Mouse (Mus musculus) myocyte (in vitro differentiated cells): ENCODE data around the gene Trim28. TPM values are rescaled to one million over a fixed set of nuclear protein-coding genes. Genes with fewer than 3 reads are reported as not detected.
A peak's percentile ranks its signal among the peaks of the same experiment; 100 is the strongest.

Source experiments
- H3K27me3 ChIP-seq: one replicate; pipeline ENCODE4 v1.6.1; 2011; ENCODE audit not compliant: control insufficient read depth, insufficient read depth, insufficient read length
- H3K36me3 ChIP-seq: one replicate; pipeline ENCODE4 v1.6.1; 2011; ENCODE audit not compliant: control insufficient read depth, insufficient read depth
- H3K4me2 ChIP-seq: one replicate; pipeline ENCODE4 v1.6.1; 2011; ENCODE audit warnings: low read depth, control low read depth
- H3K4me3 ChIP-seq: one replicate; pipeline ENCODE4 v1.5.1; 2011; ENCODE audit warnings: mild to moderate bottlenecking, control low read depth, moderate library complexity
- H3K79me2 ChIP-seq: one replicate; pipeline ENCODE4 v1.6.1; 2011; ENCODE audit not compliant: control insufficient read depth, insufficient read depth
- H3ac ChIP-seq: one replicate; pipeline ENCODE4 v1.6.1; 2011; ENCODE audit not compliant: control insufficient read depth, insufficient read length
- CEBPB ChIP-seq: IDR thresholded peaks from 2 replicates; pipeline ENCODE4 v1.6.1; 2011; ENCODE audit warnings: mild to moderate bottlenecking, moderate library complexity; ENCODE audit not compliant: poor library complexity, insufficient read depth, severe bottlenecking
- E2F4 ChIP-seq: IDR thresholded peaks from one replicate; pipeline ENCODE4 v1.6.1; 2011; ENCODE audit warnings: mild to moderate bottlenecking, control low read depth, moderate library complexity; ENCODE audit not compliant: insufficient read depth
- MAX ChIP-seq: IDR thresholded peaks from one replicate; pipeline ENCODE4 v1.6.1; 2011; ENCODE audit warnings: low read depth, mild to moderate bottlenecking, control low read depth
- MYOD1 ChIP-seq, 3 experiments: IDR thresholded peaks; one replicate each; pipeline ENCODE4 v1.6.1; 2011; ENCODE audit warnings: control low read depth in 2 of 3, low read depth in 2 of 3, mild to moderate bottlenecking in 2 of 3, moderate library complexity in 1 of 3; ENCODE audit not compliant: insufficient read length in 2 of 3, control insufficient read depth in 1 of 3
- MYOG ChIP-seq, 3 experiments: IDR thresholded peaks; one replicate each; pipeline ENCODE4 v1.6.1; 2011; ENCODE audit warnings: control low read depth in 2 of 3, low read depth in 2 of 3, mild to moderate bottlenecking in 2 of 3; ENCODE audit not compliant: insufficient read length in 2 of 3, control insufficient read depth in 1 of 3, insufficient read depth in 1 of 3
- POLR2A ChIP-seq: IDR thresholded peaks from one replicate; pipeline ENCODE4 v1.6.1; 2011; ENCODE audit warnings: low read depth, mild to moderate bottlenecking, control low read depth, moderate library complexity; ENCODE audit not compliant: insufficient read length
- POLR2AphosphoS2 ChIP-seq: IDR thresholded peaks from one replicate; pipeline ENCODE4 v1.6.1; 2011; ENCODE audit warnings: low read depth, control low read depth; ENCODE audit not compliant: insufficient read length
- REST ChIP-seq: IDR thresholded peaks from one replicate; pipeline ENCODE4 v1.6.1; 2011; ENCODE audit warnings: mild to moderate bottlenecking, control low read depth, moderate library complexity; ENCODE audit not compliant: insufficient read depth, insufficient read length
- SRF ChIP-seq: IDR thresholded peaks from one replicate; pipeline ENCODE4 v1.6.1; 2011; ENCODE audit warnings: low read depth; ENCODE audit not compliant: control insufficient read depth, insufficient read length
- TCF12 ChIP-seq: IDR thresholded peaks from one replicate; pipeline ENCODE4 v1.6.1; 2011; ENCODE audit warnings: mild to moderate bottlenecking, control low read depth; ENCODE audit not compliant: poor library complexity, insufficient read depth, severe bottlenecking
- TCF3 ChIP-seq: IDR thresholded peaks from one replicate; pipeline ENCODE4 v1.6.1; 2011; ENCODE audit warnings: low read depth, control low read depth; ENCODE audit not compliant: insufficient read length
- USF1 ChIP-seq: IDR thresholded peaks from one replicate; pipeline ENCODE4 v1.6.1; 2011; ENCODE audit warnings: low read depth, mild to moderate bottlenecking, control low read depth, moderate library complexity
- polyA plus RNA-seq: library from polyadenylated mRNA; unstranded; fragments of >200 nt; fragmentation: generic; extraction: Trizol; gene quantifications from one replicate; pipeline ENCODE4 v1.2.1, GENCODE M21; 2012; ENCODE audit warnings: missing spikeins

Trim28 gene
- polyA plus RNA-seq, 1 experiment = 252 TPM

- Histone ChIP-seq H3ac (no peak overlapping the region), H3K27me3 (no peaks in the 10 kb centered on the region), H3K4me2 (no peak overlapping the region), H3K36me3 (peaks cover 59% of the 10 kb centered on the region), H3K79me2 (peaks cover 31% of the 10 kb centered on the region), H3K4me3 (no peak overlapping the region)
- no peak for TF ChIP-seq MYOG (IDR thresholded peaks at IDR 0.05; ENCODE audit: control insufficient read depth in 1 of 3, insufficient read depth in 1 of 3, insufficient read length in 2 of 3, low read depth in 2 of 3)
These were observed 30.1 kb downstream of the Trim28 start for GRCm38 (mm10) chr7:13028986-13029385.

GRCm38 (mm10) chr7:13031069-13031468 lies 32.2 kb downstream of the Trim28 start:
- TF ChIP-seq E2F4 (no peak), REST (no peak), TCF3 (no peak), TCF12 (no peak), POLR2AphosphoS2 (no peak), POLR2A (no peak), MYOG (IDR thresholded peaks at IDR 0.05; ENCODE audit: control insufficient read depth in 1 of 3, insufficient read depth in 1 of 3, insufficient read length in 2 of 3, low read depth in 2 of 3) (no peak)
- H3K36me3 ChIP-seq = peaks cover 65% of the 10 kb centered on the region
- H3K27me3 ChIP-seq = no peaks in the 10 kb centered on the region
- H3ac ChIP-seq = no peak overlapping the region
- peaks cover 25% of the 10 kb centered on the region for H3K79me2 ChIP-seq
- H3K4me2 ChIP-seq = no peak overlapping the region
- H3K4me3 ChIP-seq = no peak overlapping the region

- peaks cover 25% of the 10 kb centered on the region for H3K79me2 ChIP-seq
- peak; percentile 53 for TF ChIP-seq POLR2AphosphoS2
- TF ChIP-seq USF1 = no peak
- peaks cover 62% of the 10 kb centered on the region for H3K36me3 ChIP-seq
- H3ac ChIP-seq = no peak overlapping the region
- H3K27me3 ChIP-seq = no peaks in the 10 kb centered on the region
- H3K4me2 ChIP-seq = no peak overlapping the region
- no peak overlapping the region for H3K4me3 ChIP-seq
These were observed 33.1 kb downstream of the Trim28 start for GRCm38 (mm10) chr7:13031983-13032382.

- no peak overlapping the region for H3ac ChIP-seq
- H3K27me3 ChIP-seq = no peaks in the 10 kb centered on the region
- H3K4me3 ChIP-seq = no peak overlapping the region
- H3K4me2 ChIP-seq = no peak overlapping the region
- TF ChIP-seq CEBPB (no peak), USF1 (no peak), POLR2AphosphoS2 (peak; percentile 48)
- peaks cover 25% of the 10 kb centered on the region for H3K79me2 ChIP-seq
- H3K36me3 ChIP-seq = peaks cover 56% of the 10 kb centered on the region
These were observed 33.6 kb downstream of the Trim28 start for GRCm38 (mm10) chr7:13032541-13032940.

GRCm38 (mm10) chr7:13033451-13034147 lies 34.7 kb downstream of the Trim28 start:
- peak overlapping the region; percentile 81 for H3K4me3 ChIP-seq
- H3K36me3 ChIP-seq = peaks cover 47% of the 10 kb centered on the region
- peaks cover 21% of the 10 kb centered on the region for H3K79me2 ChIP-seq
- peak overlapping the region; percentile 48 for H3ac ChIP-seq
- TF ChIP-seq CEBPB = no peak
- no peak for TF ChIP-seq TCF12
- peak; percentile 27 for TF ChIP-seq POLR2AphosphoS2
- H3K4me2 ChIP-seq = peak overlapping the region; percentile 98
- H3K27me3 ChIP-seq = no peaks in the 10 kb centered on the region

- no peak for TF ChIP-seq E2F4
- TF ChIP-seq MAX = no peak
- no peak for TF ChIP-seq TCF12
- TF ChIP-seq POLR2A = peak; percentile 93
- TF ChIP-seq MYOG (IDR thresholded peaks at IDR 0.05; ENCODE audit: control insufficient read depth in 1 of 3, insufficient read depth in 1 of 3, insufficient read length in 2 of 3, low read depth in 2 of 3) = peak in 1 of 3 experiments; percentile 25
- TF ChIP-seq POLR2AphosphoS2 = peak; percentile 100
- no peak for TF ChIP-seq TCF3
- peak in 1 of 3 experiments; percentile 16 for TF ChIP-seq MYOD1 (IDR thresholded peaks at IDR 0.05; ENCODE audit: control insufficient read depth in 1 of 3, insufficient read length in 2 of 3, low read depth in 2 of 3)
- TF ChIP-seq CEBPB = no peak
- no peak for TF ChIP-seq USF1
- peak; percentile 67 for TF ChIP-seq SRF
- TF ChIP-seq REST = no peak
- Histone ChIP-seq H3K27me3 (no peaks in the 10 kb centered on the region), H3K36me3 (peaks cover 41% of the 10 kb centered on the region), H3K4me2 (peak within 1 kb of the TSS; percentile 98), H3K79me2 (peaks cover 21% of the 10 kb centered on the region), H3K4me3 (peak within 1 kb of the TSS; percentile 81), H3ac (peak within 1 kb of the TSS; percentile 48)
These were observed 35.4 kb downstream of the Trim28 start, which contains the start of gene Chmp2a for GRCm38 (mm10) chr7:13034148-13034977. TSS of gene Chmp2a (minus strand) at chr7:13034807.
